Mouse (Mus musculus) spleen, adult 2 months (tissue): ENCODE measurements around the gene Pou6f1. TPM values are rescaled to one million over a fixed set of nuclear protein-coding genes. Genes with fewer than 3 reads are reported as not detected.

Experiments used
- DNase-seq, 2 experiments: peaks; one replicate each; pipeline versions ENCODE4 v3.0.0 to v3.0.0-alpha.2; 2012 to 2021; ENCODE audit warnings: low spot score in 2 of 2, low read depth in 1 of 2
- H3K27ac ChIP-seq: fragments of 200-500 bp; 2 replicates; pipeline ENCODE4 v1.5.1; 2012; ENCODE audit warnings: low read length, inconsistent platforms; ENCODE audit not compliant: insufficient read depth
- H3K27me3 ChIP-seq: fragments of 200-500 bp; 2 replicates; pipeline ENCODE4 v1.6.1; 2012; ENCODE audit warnings: mild to moderate bottlenecking, moderate library complexity, low read length, inconsistent platforms; ENCODE audit not compliant: control insufficient read depth, insufficient read depth
- H3K36me3 ChIP-seq: fragments of 200-500 bp; 2 replicates; pipeline ENCODE4 v1.6.1; 2012; ENCODE audit warnings: mild to moderate bottlenecking, low read length, inconsistent platforms; ENCODE audit not compliant: control insufficient read depth, insufficient read depth
- H3K4me1 ChIP-seq: fragments of 200-500 bp; 2 replicates; pipeline ENCODE4 v1.6.1; 2011; ENCODE audit warnings: inconsistent platforms; ENCODE audit not compliant: control insufficient read depth, insufficient read depth, insufficient read length
- H3K4me3 ChIP-seq: fragments of 200-500 bp; 2 replicates; pipeline ENCODE4 v1.5.1; 2011; ENCODE audit warnings: mild to moderate bottlenecking, inconsistent platforms; ENCODE audit not compliant: insufficient read depth, insufficient read length; ENCODE audit errors: extremely low read depth
- CTCF ChIP-seq: fragments of 200-500 bp; IDR thresholded peaks from 2 replicates; pipeline ENCODE4 v1.5.1; 2011; ENCODE audit warnings: mild to moderate bottlenecking, inconsistent platforms; ENCODE audit not compliant: insufficient read depth, insufficient read length, insufficient replicate concordance; ENCODE audit errors: extremely low read depth
- POLR2A ChIP-seq: fragments of 200-500 bp; IDR thresholded peaks from 2 replicates; pipeline ENCODE4 v1.6.1; 2011; ENCODE audit warnings: low read depth, low read length, inconsistent platforms
- WGBS: fragments of 180-500 bp; shearing (Covaris S2); methylation state at CpG from one replicate; pipeline ENCODE4 v1.1.7; 2018; 5-methylcytosine and 5-hydroxymethylcytosine counted together
- polyA plus RNA-seq: library from polyadenylated mRNA; depleted of rRNA; stranded (reverse); fragments of >200 nt; gene quantifications from 2 replicates; pipeline ENCODE4 v1.2.3, GENCODE M21; 2012; rRNA removed

The Pou6f1 gene
- polyA plus RNA-seq = 31.8 and 38.4 TPM in 2 replicates

- TF ChIP-seq CTCF (no peak), POLR2A (no peak)
- H3K36me3 ChIP-seq = no peaks in the 10 kb centered on the region
- H3K27me3 ChIP-seq = no peaks in the 10 kb centered on the region
- peak within 1 kb of the TSS; percentile 78 for H3K4me3 ChIP-seq
- WGBS = 1% methylated on average over 56 of the region's 76 CpGs
- peak in 1 of 2 experiments; percentile 39 for DNase-seq
- peaks cover 7% of the 10 kb centered on the region for H3K4me1 ChIP-seq
- peak within 1 kb of the TSS; percentile 71 for H3K27ac ChIP-seq
Observed at GRCm38 (mm10) chr15:100599276-100600046, at the start of gene Pou6f1. Pou6f1 (minus strand) TSS chr15:100599984.

- TF ChIP-seq CTCF (no peak), POLR2A (no peak)
- H3K27ac ChIP-seq = no peak overlapping the region
- DNase-seq = no peak
- 92% methylated on average over 6 of the region's 6 CpGs for WGBS
- H3K4me1 ChIP-seq = no peaks in the 10 kb centered on the region
- H3K36me3 ChIP-seq = peaks cover 62% of the 10 kb centered on the region
- no peak overlapping the region for H3K4me3 ChIP-seq
- no peaks in the 10 kb centered on the region for H3K27me3 ChIP-seq
Observed at GRCm38 (mm10) chr15:100646161-100646560, 46.4 kb upstream of the Pou6f1 start.

DNA sequence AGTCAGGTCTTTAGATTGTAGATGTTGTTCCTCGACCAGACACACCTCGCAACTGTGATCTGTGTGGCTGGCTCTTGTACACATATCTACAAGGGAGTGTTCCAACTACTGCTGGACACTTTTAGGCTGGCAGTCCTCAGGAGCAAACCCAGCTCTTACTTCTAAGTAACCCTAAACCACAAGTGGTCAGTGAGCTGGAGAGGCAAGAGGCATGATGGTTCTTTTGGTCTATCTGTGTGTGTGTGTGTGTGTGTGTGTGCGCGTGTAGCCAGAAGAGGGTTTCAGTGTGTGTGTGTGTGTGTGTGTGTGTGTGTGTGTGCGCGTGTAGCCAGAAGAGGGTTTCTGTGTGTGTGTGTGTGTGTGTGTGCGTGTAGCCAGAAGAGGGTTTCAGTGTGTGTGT lies 42.7 kb upstream of the Pou6f1 start:
- Histone ChIP-seq H3K27ac (no peak overlapping the region), H3K4me3 (no peak overlapping the region), H3K27me3 (no peaks in the 10 kb centered on the region), H3K4me1 (no peaks in the 10 kb centered on the region; the same call in 1 of the 2 replicates), H3K36me3 (peaks cover 46% of the 10 kb centered on the region)
- no peak for TF ChIP-seq POLR2A
- TF ChIP-seq CTCF = no peak
- DNase-seq = no peak
- WGBS = 92% methylated on average over 7 of the region's 7 CpGs

- 82% methylated on average over 12 of the region's 16 CpGs for WGBS
- no peak overlapping the region for H3K4me3 ChIP-seq
- peaks cover 41% of the 10 kb centered on the region for H3K36me3 ChIP-seq
- no peak overlapping the region for H3K27ac ChIP-seq
- no peaks in the 10 kb centered on the region; the same call in none of the 2 replicates for H3K4me1 ChIP-seq
- H3K27me3 ChIP-seq = 0 out of 2 replicates have a peak, but pooled peaks cover 4% of the 10 kb centered on the region
- no peak for DNase-seq
- TF ChIP-seq CTCF (no peak), POLR2A (no peak)
Observed at GRCm38 (mm10) chr15:100641226-100641810, 41.5 kb upstream of the Pou6f1 start.

DNA sequence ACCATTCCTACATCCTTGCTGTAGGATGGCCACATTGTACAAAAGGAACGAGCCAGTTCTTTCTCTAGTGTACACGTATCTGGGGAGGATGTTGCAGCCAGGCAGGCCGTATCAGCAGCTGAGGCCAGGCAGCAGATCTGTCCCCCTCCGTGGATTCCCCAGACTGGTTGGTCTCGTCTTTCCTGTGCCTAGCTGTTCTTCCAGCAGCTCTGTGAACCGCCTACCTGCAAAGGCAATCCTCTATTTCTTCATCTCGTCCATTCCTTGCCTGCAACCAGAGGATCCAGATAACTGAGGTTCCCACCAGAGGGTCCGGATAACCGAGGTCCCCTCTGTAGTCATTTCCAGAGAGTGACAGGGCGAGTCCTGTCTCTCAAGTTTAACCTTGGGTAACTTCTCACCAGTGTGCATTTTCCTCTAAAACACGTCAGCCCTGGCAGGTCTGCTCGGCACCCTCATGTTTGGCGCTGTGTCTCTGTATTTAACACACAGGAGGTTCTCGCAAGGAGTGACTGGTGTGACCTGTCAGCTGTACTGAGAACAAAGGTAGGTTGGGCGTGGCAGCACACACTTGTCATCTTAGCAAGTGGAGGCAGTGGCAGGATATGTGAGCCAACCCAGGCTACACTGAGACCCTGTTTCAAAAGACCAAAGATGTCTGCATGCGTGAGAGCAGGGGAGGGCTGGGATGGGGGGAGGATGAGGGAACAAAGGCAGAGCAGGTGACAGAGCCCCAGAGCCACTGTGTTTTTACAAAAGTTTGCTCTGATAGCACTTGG lies 40.4 kb upstream of the Pou6f1 start:
- WGBS = 83% methylated on average over 16 of the region's 16 CpGs
- Histone ChIP-seq H3K36me3 (peaks cover 32% of the 10 kb centered on the region), H3K4me1 (peaks cover 2% of the 10 kb centered on the region), H3K27me3 (0 out of 2 replicates have a peak, but pooled peaks cover 5% of the 10 kb centered on the region), H3K4me3 (no peak overlapping the region), H3K27ac (no peak overlapping the region)
- no peak for TF ChIP-seq CTCF
- TF ChIP-seq POLR2A = no peak
- DNase-seq = no peak

- H3K36me3 ChIP-seq = peaks cover 14% of the 10 kb centered on the region
- no peak overlapping the region for H3K27ac ChIP-seq
- H3K27me3 ChIP-seq = 0 out of 2 replicates have a peak, but pooled peaks cover 5% of the 10 kb centered on the region
- H3K4me1 ChIP-seq = peaks cover 9% of the 10 kb centered on the region
- TF ChIP-seq CTCF = peak; percentile 41; the same call in 1 of the 2 replicates
- no peak for TF ChIP-seq POLR2A
- H3K4me3 ChIP-seq = no peak overlapping the region; the same call in 1 of the 2 replicates
- 12% methylated on average over 6 of the region's 6 CpGs for WGBS
- DNase-seq = peak in 1 of 2 experiments; percentile 59
Observed at GRCm38 (mm10) chr15:100637661-100638060, 37.9 kb upstream of the Pou6f1 start.
